Mouse (Mus musculus) urinary bladder, adult 18-20 months (tissue): ENCODE data around the gene Bdnf.

ENCODE experiments used
- DNase-seq, 2 experiments: peaks; one replicate each; pipeline ENCODE4 v3.0.0; 2022; ENCODE audit warnings: low spot score in 2 of 2, mixed read lengths in 2 of 2

The Bdnf gene

DNA sequence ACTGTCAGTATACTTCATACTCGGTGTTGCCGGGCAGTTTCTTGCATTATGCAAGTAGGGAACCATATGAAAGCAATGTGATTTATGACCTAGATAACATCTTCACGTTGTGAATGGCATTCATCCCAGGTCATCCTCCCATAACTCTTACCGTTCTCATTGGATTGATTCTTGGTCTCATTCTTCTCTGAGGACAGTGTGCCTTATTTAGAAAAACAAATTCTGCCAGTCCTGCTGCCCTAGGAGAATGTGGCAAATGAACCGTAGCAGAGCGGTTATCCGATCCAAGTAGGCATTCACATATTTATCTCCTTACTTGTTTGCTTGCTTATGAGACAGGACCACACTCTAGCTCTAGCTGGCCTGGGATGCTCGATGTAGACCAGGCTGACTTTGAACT, 32.0 kb downstream of the Bdnf start:
- DNase-seq = no peak

DNA sequence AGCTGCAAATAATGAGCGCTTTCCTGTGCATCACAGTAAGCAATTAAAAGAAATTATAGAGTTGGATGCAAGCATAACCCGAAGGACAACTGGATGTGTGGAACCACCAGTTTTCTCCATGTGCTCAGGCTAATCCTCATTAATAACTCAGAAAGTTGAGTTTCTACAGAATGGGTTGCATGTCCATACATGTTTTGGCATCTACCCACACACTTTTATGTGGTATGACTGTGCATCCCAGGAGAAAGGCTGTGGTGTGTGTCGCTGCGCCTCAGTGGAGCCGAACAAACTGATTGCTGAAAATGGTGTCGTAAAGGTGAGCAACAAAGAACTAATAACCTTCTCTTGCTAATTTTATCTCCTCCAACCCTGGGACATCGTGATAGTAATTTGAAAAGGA, 34.8 kb downstream of the Bdnf start:
- DNase-seq = no peak

GRCm38 (mm10) chr2:109711049-109711448, 36.5 kb downstream of the Bdnf start:
- DNase-seq = no peak

- no peak for DNase-seq
These were observed 50.8 kb downstream of the Bdnf start for GRCm38 (mm10) chr2:109725261-109725660.

DNA sequence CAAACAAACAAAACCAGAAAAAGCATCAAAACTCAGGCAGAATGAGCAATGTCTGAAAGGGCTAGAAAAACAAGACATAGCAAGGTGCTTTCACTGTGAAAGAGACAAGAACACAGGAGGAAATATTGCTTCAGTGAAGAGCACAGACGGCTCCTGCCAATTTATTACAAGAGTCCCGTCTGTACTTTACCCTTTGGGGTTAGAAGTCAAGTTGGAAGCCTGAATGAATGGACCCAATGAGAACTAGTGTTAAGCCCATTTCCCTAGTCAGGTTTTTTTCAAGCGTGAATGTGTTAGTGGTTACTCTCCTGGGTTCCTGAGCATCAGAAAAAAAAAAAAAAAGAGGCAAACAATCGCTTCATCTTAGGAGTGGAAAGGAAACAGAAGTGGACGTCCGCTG, 51.3 kb downstream of the Bdnf start:
- no peak for DNase-seq

- DNase-seq = no peak
These were observed 54.7 kb downstream of the Bdnf start for GRCm38 (mm10) chr2:109729221-109729620.

DNA sequence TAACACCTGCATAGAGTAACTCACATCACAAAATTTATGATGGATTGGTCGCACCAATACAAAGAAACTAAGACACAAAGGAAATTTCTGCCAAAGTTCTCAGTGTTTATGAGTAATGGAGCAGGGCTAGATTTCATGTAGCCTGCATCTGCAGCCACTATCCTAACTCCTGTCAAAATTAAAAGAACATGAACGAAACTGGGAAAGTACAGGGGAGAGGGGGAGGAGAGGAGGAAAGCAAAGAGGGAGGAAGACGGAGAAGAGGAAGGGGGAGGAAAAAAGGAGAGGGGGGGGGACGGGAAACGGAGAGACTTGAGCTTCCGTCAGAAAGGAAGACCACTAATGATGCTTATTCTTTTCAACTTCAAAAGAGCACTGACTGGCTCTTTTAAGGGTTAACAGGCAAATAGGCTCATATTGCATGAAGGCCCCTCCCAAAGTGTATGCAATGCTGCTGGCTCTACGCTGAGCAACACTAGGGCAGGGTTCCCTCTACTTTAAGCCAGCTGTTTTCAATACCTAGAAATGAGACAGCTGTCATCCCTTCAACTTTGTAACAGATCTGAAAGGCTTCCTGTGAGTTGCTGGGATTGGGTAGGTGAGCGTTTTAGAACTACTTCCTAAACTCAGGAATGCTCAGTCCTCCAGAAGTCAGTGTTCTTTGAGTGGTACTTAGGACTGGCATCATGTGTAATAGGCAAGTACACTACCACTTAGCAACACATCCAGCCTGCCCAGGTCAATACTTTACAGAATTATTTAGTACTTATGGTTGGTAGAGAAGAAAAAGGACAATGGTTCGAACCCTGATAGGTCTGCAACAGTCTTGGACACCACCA, 58.9 kb downstream of the Bdnf start:
- DNase-seq = no peak

GRCm38 (mm10) chr2:109734228-109734627, 59.7 kb downstream of the Bdnf start:
- DNase-seq = no peak

DNA sequence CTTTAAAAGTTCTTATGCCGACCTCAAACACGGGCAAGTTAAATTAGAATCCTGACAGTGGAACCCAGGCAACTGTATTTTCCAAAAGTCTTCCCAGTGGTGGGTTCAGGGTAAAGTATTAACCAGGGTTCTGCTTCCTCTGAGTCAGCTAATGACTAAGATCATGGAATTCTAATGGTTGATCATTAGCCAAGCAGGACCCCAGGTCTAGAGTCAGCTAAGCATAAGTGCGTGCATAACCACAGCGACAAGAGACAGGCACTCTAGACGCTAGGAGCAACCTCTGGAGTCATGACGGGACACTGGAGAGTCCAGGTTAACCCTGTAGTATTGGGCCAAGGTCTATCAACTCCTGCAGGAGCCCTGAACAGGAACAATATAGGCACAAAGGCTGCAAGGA, 60.2 kb downstream of the Bdnf start:
- no peak for DNase-seq

DNA sequence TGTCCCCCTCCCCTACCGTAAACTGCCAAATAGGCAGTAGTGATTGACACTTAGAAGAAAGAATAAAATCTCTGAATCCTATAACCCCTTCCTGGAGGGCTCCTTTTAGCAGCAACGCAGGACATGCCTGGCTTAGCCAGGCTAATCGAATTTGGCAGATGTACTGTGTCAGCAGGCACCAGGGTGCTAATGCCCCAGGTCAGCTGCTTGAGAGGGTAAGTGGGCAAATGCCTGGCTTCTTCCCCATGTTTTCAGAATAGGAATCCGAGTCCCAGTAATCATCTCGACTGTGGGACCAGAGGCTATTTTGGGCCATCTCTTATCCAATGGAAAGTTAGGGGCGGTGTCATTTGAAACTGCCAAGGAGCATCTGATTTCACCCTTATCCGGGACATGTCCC, 60.8 kb downstream of the Bdnf start:
- DNase-seq = no peak

GRCm38 (mm10) chr2:109736306-109736705, 61.8 kb downstream of the Bdnf start:
- no peak for DNase-seq

GRCm38 (mm10) chr2:109738331-109738730, 63.8 kb downstream of the Bdnf start:
- no peak for DNase-seq

DNA sequence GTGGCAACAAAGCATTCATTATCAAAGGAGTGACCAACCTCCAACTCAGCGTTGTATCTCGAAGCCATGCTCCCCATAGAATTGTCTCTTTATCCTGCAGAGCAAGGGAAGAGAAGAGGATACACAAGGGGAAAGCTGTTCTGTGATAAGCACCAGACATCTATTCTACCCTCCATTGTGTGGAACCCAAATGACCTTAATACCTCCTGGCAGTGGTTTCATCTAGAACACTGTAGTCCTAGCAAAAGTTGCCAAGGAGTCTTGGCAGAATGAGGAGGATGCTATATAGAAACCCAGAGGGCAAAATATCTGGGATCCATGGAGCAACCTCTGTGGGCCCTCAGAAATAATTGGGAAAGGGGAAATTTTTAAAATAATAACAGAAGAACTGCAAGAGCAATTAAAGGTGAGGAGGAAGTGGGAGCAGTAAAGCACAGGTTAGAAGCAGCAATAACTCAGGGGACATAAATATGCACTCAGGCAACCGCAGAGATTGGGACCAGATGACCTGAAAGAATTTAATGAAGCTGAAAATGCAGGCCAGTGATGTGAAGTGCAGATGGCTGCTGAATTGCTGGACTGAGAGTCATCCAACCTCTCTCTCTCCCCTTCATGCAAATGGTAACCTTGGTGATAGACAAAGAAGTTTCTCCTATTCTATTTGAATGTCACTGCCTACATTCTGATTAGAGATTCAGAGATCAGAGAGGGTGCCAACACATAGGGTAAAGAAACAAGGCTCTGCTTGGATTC, 68.9 kb downstream of the Bdnf start:
- DNase-seq = no peak

GRCm38 (mm10) chr2:109746223-109746622, 71.7 kb downstream of the Bdnf start:
- no peak for DNase-seq

GRCm38 (mm10) chr2:109748412-109748811, 73.9 kb downstream of the Bdnf start:
- DNase-seq = no peak

GRCm38 (mm10) chr2:109748815-109749214, 74.3 kb downstream of the Bdnf start:
- DNase-seq = no peak

- DNase-seq = no peak
These were observed 75.5 kb downstream of the Bdnf start for GRCm38 (mm10) chr2:109749964-109750363.

GRCm38 (mm10) chr2:109750484-109750883, 76.0 kb downstream of the Bdnf start:
- no peak for DNase-seq

GRCm38 (mm10) chr2:109756305-109756704, 81.8 kb downstream of the Bdnf start:
- no peak for DNase-seq

DNA sequence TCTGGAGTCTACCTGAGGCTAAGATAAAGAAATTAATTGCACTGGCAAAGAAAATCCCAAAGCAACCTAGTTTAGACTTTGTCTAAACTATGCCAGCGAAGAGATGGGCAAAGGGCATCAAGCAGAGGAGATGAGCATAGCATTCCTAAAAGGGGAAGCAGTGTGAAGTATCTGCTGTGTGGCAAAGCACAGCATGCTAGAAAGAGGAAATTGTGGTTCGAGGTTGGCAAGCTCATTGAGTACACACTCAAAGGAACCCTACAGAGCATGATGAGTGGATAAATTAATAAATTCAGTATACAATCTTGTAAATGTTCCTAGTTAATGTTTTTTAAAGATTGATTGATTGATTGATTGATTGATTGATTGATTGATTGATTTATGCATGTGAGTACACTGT, 92.3 kb downstream of the Bdnf start:
- no peak for DNase-seq

DNA sequence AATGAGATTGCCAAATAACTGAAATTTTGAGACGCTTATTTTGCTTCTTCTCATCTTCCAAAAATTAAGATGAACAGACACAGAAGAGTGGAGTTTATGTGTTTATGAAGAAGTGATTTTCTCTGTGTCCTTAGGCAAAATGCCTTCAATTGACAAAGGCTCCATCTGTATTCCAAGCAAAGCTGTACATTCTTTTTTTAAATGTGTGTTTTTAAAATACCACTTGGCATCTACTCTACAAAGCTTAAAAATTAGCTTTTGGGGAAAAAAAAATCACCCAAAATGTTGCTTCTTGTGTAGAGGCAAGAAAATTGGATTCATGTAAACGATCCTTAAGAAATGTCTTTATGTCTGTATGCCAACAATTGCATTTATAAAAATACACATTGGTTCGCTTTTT, 94.3 kb downstream of the Bdnf start:
- no peak for DNase-seq

DNA sequence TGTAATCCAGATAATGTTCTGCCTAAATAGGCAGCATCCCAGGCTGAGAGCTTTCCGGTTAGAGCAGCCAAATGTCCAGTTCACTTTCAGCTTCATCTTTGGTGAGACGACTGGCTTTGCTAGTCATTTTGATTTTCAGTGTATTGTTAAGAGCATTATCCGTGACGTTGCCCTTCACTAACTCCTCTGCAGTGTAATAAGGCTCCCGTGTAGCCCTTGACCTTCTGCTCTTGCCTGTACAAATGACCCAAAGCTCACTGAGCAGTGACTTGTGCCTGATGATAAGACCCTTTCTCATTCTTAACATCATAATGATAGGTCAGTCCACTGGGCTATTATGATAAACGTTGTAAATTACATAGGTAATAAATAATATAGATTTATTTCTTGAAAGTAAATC, 101.9 kb downstream of the Bdnf start:
- no peak for DNase-seq
